Mouse (Mus musculus): ENCODE data around the gene Myl6. TPM values are rescaled to one million over a fixed set of nuclear protein-coding genes. Genes with fewer than 3 reads are reported as not detected.

The Myl6 gene
- polyA plus RNA-seq, 1 experiment = 642 TPM

- Histone ChIP-seq H3K4me1 (ENCODE audit: control insufficient read depth, insufficient read depth, low read length) (no peaks in the 10 kb centered on the region), H3K9me3 (replicated peaks; ENCODE audit: control insufficient read depth, insufficient read depth, low read length, poor library complexity, severe bottlenecking) (no peaks in the 10 kb centered on the region), H3K27ac (ENCODE audit: insufficient read depth, low read length) (no peak overlapping the region), H3K9ac (ENCODE audit: low read depth, poor library complexity, severe bottlenecking) (no peak overlapping the region), H3K4me3 (ENCODE audit: low read depth, low read length) (no peak overlapping the region), H3K36me3 (ENCODE audit: control insufficient read depth, insufficient read depth, low read length, poor library complexity, severe bottlenecking) (no peaks in the 10 kb centered on the region), H3K27me3 (ENCODE audit: control insufficient read depth, insufficient read depth, low read length, poor library complexity, severe bottlenecking) (no peaks in the 10 kb centered on the region)
- TF ChIP-seq POLR2A (IDR thresholded peaks at IDR 0.05; ENCODE audit: insufficient read depth, low read length) (no peak), CTCF (IDR thresholded peaks at IDR 0.05; ENCODE audit: low read depth, low read length) (no peak), EP300 (IDR thresholded peaks at IDR 0.05; ENCODE audit: insufficient read depth, low read depth, low read length) (no peak)
Observed at GRCm38 (mm10) chr10:128535206-128535605, 41.3 kb upstream of the Myl6 start.

GRCm38 (mm10) chr10:128526366-128527356, 32.7 kb upstream of the Myl6 start:
- peak overlapping the region; percentile 85 for H3K4me3 ChIP-seq (ENCODE audit: low read depth, low read length)
- no peaks in the 10 kb centered on the region for H3K27me3 ChIP-seq (ENCODE audit: control insufficient read depth, insufficient read depth, low read length, poor library complexity, severe bottlenecking)
- H3K9me3 ChIP-seq (replicated peaks; ENCODE audit: control insufficient read depth, insufficient read depth, low read length, poor library complexity, severe bottlenecking) = no peaks in the 10 kb centered on the region
- peak overlapping the region; percentile 51 for H3K9ac ChIP-seq (ENCODE audit: low read depth, poor library complexity, severe bottlenecking)
- H3K36me3 ChIP-seq (ENCODE audit: control insufficient read depth, insufficient read depth, low read length, poor library complexity, severe bottlenecking) = no peaks in the 10 kb centered on the region
- peak overlapping the region; percentile 24; the same call in 1 of the 2 replicates for H3K27ac ChIP-seq (ENCODE audit: insufficient read depth, low read length)
- TF ChIP-seq EP300 (IDR thresholded peaks at IDR 0.05; ENCODE audit: insufficient read depth, low read depth, low read length) (no peak), CTCF (IDR thresholded peaks at IDR 0.05; ENCODE audit: low read depth, low read length) (no peak), POLR2A (IDR thresholded peaks at IDR 0.05; ENCODE audit: insufficient read depth, low read length) (no peak)
- H3K4me1 ChIP-seq (ENCODE audit: control insufficient read depth, insufficient read depth, low read length) = no peaks in the 10 kb centered on the region

GRCm38 (mm10) chr10:128525671-128526308, 31.8 kb upstream of the Myl6 start, which contains the start of gene Esyt1:
TSS of gene Esyt1 (minus strand) at chr10:128525871.
- peak within 1 kb of the TSS; percentile 24; the same call in 1 of the 2 replicates for H3K27ac ChIP-seq (ENCODE audit: insufficient read depth, low read length)

GRCm38 (mm10) chr10:128524732-128525662, 31.1 kb upstream of the Myl6 start:
- Histone ChIP-seq H3K27ac (ENCODE audit: insufficient read depth, low read length) (no peak overlapping the region), H3K4me3 (ENCODE audit: low read depth, low read length) (peak overlapping the region; percentile 85), H3K36me3 (ENCODE audit: control insufficient read depth, insufficient read depth, low read length, poor library complexity, severe bottlenecking) (no peaks in the 10 kb centered on the region), H3K9me3 (replicated peaks; ENCODE audit: control insufficient read depth, insufficient read depth, low read length, poor library complexity, severe bottlenecking) (no peaks in the 10 kb centered on the region), H3K9ac (ENCODE audit: low read depth, poor library complexity, severe bottlenecking) (peak overlapping the region; percentile 75), H3K4me1 (ENCODE audit: control insufficient read depth, insufficient read depth, low read length) (no peaks in the 10 kb centered on the region), H3K27me3 (ENCODE audit: control insufficient read depth, insufficient read depth, low read length, poor library complexity, severe bottlenecking) (no peaks in the 10 kb centered on the region)
- TF ChIP-seq POLR2A (IDR thresholded peaks at IDR 0.05; ENCODE audit: insufficient read depth, low read length) (no peak), CTCF (IDR thresholded peaks at IDR 0.05; ENCODE audit: low read depth, low read length) (no peak), EP300 (IDR thresholded peaks at IDR 0.05; ENCODE audit: insufficient read depth, low read depth, low read length) (no peak; the same call in 1 of the 2 replicates)

More at GRCm38 (mm10) chr10:128525671-128526308, 31.8 kb upstream of the Myl6 start, which contains the start of gene Esyt1:
- TF ChIP-seq CTCF (IDR thresholded peaks at IDR 0.05; ENCODE audit: low read depth, low read length) (peak; percentile 22), EP300 (IDR thresholded peaks at IDR 0.05; ENCODE audit: insufficient read depth, low read depth, low read length) (no peak)
- no peaks in the 10 kb centered on the region for H3K27me3 ChIP-seq (ENCODE audit: control insufficient read depth, insufficient read depth, low read length, poor library complexity, severe bottlenecking)
- H3K9ac ChIP-seq (ENCODE audit: low read depth, poor library complexity, severe bottlenecking) = peak within 1 kb of the TSS; percentile 75
- no peaks in the 10 kb centered on the region for H3K4me1 ChIP-seq (ENCODE audit: control insufficient read depth, insufficient read depth, low read length)
- H3K36me3 ChIP-seq (ENCODE audit: control insufficient read depth, insufficient read depth, low read length, poor library complexity, severe bottlenecking) = no peaks in the 10 kb centered on the region
- no peaks in the 10 kb centered on the region for H3K9me3 ChIP-seq (replicated peaks; ENCODE audit: control insufficient read depth, insufficient read depth, low read length, poor library complexity, severe bottlenecking)
- H3K4me3 ChIP-seq (ENCODE audit: low read depth, low read length) = peak within 1 kb of the TSS; percentile 85

GRCm38 (mm10) chr10:128524111-128524731, 30.3 kb upstream of the Myl6 start:
- Histone ChIP-seq H3K27me3 (ENCODE audit: control insufficient read depth, insufficient read depth, low read length, poor library complexity, severe bottlenecking) (no peaks in the 10 kb centered on the region), H3K36me3 (ENCODE audit: control insufficient read depth, insufficient read depth, low read length, poor library complexity, severe bottlenecking) (no peaks in the 10 kb centered on the region), H3K9me3 (replicated peaks; ENCODE audit: control insufficient read depth, insufficient read depth, low read length, poor library complexity, severe bottlenecking) (no peaks in the 10 kb centered on the region), H3K27ac (ENCODE audit: insufficient read depth, low read length) (no peak overlapping the region), H3K4me3 (ENCODE audit: low read depth, low read length) (peak overlapping the region; percentile 85), H3K9ac (ENCODE audit: low read depth, poor library complexity, severe bottlenecking) (peak overlapping the region; percentile 75; the same call in 1 of the 2 replicates), H3K4me1 (ENCODE audit: control insufficient read depth, insufficient read depth, low read length) (no peaks in the 10 kb centered on the region)
- TF ChIP-seq CTCF (IDR thresholded peaks at IDR 0.05; ENCODE audit: low read depth, low read length) (no peak), EP300 (IDR thresholded peaks at IDR 0.05; ENCODE audit: insufficient read depth, low read depth, low read length) (no peak), POLR2A (IDR thresholded peaks at IDR 0.05; ENCODE audit: insufficient read depth, low read length) (no peak)

Data from ES-Bruce4 (cell line).